Mouse (Mus musculus): Measurements from ENCODE around the gene Rad23a. TPM values are rescaled to one million over a fixed set of nuclear protein-coding genes. Genes with fewer than 3 reads are reported as not detected.

Rad23a gene
- polyA plus RNA-seq, 1 experiment from 2014 or later = 109 TPM

DNA sequence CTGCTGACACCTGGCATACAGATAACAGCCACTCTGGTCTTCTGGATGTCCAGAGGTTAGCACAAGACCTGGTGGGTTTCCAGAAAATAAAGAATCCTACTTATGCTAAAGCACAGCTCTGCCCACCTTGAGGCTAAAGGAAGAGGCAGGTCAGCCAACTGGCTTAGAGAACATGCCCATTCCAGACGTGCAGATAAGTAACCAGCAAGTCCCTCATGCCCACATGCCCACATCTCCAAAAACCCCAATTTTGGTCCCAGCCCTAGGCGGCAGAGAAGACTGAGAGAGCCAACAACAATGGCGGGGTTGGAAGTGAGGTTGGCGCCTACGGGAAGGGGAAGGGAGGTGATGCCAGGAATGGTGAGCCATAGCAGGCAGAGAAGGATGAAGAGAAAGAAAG, 51.1 kb downstream of the Rad23a start:
- H3K36me3 ChIP-seq (ENCODE audit: control insufficient read depth, insufficient read depth, low read length) = peaks cover 8% of the 10 kb centered on the region; the same call in 1 of the 2 replicates
- H3K9me3 ChIP-seq (ENCODE audit: control insufficient read depth, low read length) = no peaks in the 10 kb centered on the region
- peaks cover 75% of the 10 kb centered on the region for H3K4me1 ChIP-seq (ENCODE audit: control insufficient read depth, insufficient read depth, low read length)
- ATAC-seq (ENCODE audit: low read depth) (no peak), DNase-seq (ENCODE audit: low spot score) (no peak)
- H3K9ac ChIP-seq (ENCODE audit: low read depth, low read length) = 0 out of 2 replicates have a peak overlapping the region, but pooled peaks have one; percentile 17
- H3K4me2 ChIP-seq (ENCODE audit: low read depth, low read length) = peak overlapping the region; percentile 30
- H3K27me3 ChIP-seq (replicated peaks; ENCODE audit: control insufficient read depth, insufficient read depth, low read length) = peaks cover 45% of the 10 kb centered on the region
- H3K4me3 ChIP-seq (ENCODE audit: low read depth, low read length) = no peak overlapping the region
- peak overlapping the region; percentile 65 for H3K27ac ChIP-seq (replicated peaks; ENCODE audit: low read depth, low read length)
- WGBS = 51% methylated on average over 5 of the region's 5 CpGs

DNA sequence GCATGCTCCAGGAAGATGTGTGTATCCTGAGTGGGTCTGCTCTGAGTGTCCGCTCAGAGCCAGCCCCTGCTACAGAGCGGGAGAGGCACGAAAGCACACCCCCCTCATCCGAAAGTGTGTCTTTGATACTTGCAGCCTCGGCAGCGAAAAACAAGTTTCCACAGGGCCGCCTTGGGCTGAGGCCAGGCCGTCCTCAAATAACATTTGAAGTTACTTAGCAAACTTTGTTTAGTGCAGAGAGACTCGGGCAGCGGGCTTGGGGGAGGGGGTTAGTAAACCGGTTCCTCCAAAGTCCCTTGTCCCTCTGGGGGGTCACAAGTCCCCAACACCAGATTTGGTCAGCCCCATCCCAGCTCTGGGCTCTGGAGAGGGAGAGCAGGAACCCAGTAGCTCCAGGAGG, 51.6 kb downstream of the Rad23a start:
- H3K27me3 ChIP-seq (replicated peaks; ENCODE audit: control insufficient read depth, insufficient read depth, low read length) = peaks cover 49% of the 10 kb centered on the region
- peak overlapping the region; percentile 65 for H3K27ac ChIP-seq (replicated peaks; ENCODE audit: low read depth, low read length)
- H3K9ac ChIP-seq (ENCODE audit: low read depth, low read length) = 0 out of 2 replicates have a peak overlapping the region, but pooled peaks have one; percentile 17
- DNase-seq (ENCODE audit: low spot score) = peak; percentile 92
- H3K4me1 ChIP-seq (ENCODE audit: control insufficient read depth, insufficient read depth, low read length) = peaks cover 75% of the 10 kb centered on the region
- 0 out of 2 replicates have a peak overlapping the region, but pooled peaks have one; percentile 2 for H3K4me3 ChIP-seq (ENCODE audit: low read depth, low read length)
- H3K36me3 ChIP-seq (ENCODE audit: control insufficient read depth, insufficient read depth, low read length) = peaks cover 8% of the 10 kb centered on the region; the same call in 1 of the 2 replicates
- peak; percentile 26; the same call in 1 of the 2 replicates for ATAC-seq (ENCODE audit: low read depth)
- no peaks in the 10 kb centered on the region for H3K9me3 ChIP-seq (ENCODE audit: control insufficient read depth, low read length)
- peak overlapping the region; percentile 30 for H3K4me2 ChIP-seq (ENCODE audit: low read depth, low read length)
- 4% methylated on average over 11 of the region's 11 CpGs for WGBS

DNA sequence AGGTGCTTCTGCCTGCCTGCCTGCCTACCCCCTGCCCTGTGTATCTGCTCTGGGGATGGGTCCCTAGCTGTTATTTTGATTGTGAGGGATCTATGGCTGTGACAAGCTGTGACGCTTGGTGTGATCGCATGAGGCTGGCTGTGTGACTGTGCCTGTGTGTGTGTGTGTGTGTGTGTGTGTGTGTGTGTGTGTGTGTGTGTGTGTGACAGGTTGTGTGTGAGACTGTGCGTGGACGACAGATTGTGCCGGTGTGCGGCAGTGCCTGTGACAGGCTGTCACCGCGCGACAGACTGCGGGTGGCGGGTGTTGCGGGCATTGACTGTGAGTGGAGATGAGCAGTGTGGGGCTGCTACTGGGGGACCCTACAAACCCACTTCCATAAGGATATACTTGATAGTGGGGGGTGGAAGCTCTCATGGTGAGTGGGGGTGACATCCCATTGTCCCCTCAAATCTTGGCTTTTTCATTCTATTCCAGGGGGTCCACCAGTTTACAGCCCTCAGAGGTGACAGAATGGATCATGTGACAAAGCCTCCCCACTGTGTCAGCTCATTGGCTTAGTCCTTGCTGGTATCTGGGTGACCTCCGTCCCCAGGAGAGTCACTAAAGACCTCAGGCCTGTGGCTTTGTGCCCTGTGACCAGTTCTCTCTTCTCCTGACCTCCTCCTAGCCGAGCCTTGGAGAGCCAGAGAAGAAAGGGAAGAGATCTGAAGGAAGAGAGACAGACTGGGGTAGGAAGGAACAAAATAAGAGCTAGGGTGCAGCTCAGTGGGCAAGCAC, 52.8 kb downstream of the Rad23a start:
- WGBS = 42% methylated on average over 14 of the region's 14 CpGs
- Histone ChIP-seq H3K27me3 (replicated peaks; ENCODE audit: control insufficient read depth, insufficient read depth, low read length) (peaks cover 56% of the 10 kb centered on the region), H3K27ac (replicated peaks; ENCODE audit: low read depth, low read length) (no peak overlapping the region), H3K4me1 (ENCODE audit: control insufficient read depth, insufficient read depth, low read length) (peaks cover 80% of the 10 kb centered on the region), H3K4me3 (ENCODE audit: low read depth, low read length) (no peak overlapping the region), H3K9ac (ENCODE audit: low read depth, low read length) (no peak overlapping the region), H3K4me2 (ENCODE audit: low read depth, low read length) (no peak overlapping the region), H3K36me3 (ENCODE audit: control insufficient read depth, insufficient read depth, low read length) (0 out of 2 replicates have a peak, but pooled peaks cover 8% of the 10 kb centered on the region), H3K9me3 (ENCODE audit: control insufficient read depth, low read length) (no peaks in the 10 kb centered on the region)
- no peak for ATAC-seq (ENCODE audit: low read depth)
- no peak for DNase-seq (ENCODE audit: low spot score)

DNA sequence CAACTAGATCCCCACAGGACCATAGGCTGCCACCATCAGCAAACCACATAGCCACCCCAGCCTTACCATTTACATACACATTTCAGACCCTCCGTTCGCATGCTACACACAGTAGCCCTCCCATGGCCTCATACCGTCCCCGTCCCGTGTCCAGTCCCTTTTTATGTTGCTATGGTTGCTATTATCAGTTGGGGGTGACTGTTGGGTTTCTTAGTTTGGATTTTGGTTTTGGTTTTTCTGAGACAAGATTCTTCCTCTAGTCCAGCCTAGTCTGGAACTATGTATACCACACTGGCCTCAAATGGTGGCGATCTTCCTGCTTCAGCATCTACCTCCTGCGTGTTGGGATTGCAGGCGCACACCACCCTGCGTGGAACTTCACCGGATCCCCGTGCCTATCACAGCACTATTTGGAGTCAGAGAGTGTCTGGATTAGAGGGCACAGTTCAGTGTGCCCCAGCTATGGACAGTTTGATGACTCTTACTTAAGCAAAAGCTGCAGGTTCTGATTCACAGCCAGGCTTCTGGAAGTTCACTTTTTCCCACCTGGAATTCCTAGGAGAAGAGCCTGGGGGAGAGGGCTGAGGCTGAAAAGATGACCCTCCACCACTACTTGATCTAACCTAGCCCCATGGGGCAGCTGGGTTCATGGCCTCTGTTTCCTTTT, 53.5 kb downstream of the Rad23a start:
- Histone ChIP-seq H3K27me3 (replicated peaks; ENCODE audit: control insufficient read depth, insufficient read depth, low read length) (peaks cover 56% of the 10 kb centered on the region), H3K9ac (ENCODE audit: low read depth, low read length) (0 out of 2 replicates have a peak overlapping the region, but pooled peaks have one; percentile 17), H3K27ac (replicated peaks; ENCODE audit: low read depth, low read length) (no peak overlapping the region), H3K4me3 (ENCODE audit: low read depth, low read length) (no peak overlapping the region), H3K4me1 (ENCODE audit: control insufficient read depth, insufficient read depth, low read length) (peaks cover 88% of the 10 kb centered on the region), H3K9me3 (ENCODE audit: control insufficient read depth, low read length) (no peaks in the 10 kb centered on the region), H3K4me2 (ENCODE audit: low read depth, low read length) (peak overlapping the region; percentile 44), H3K36me3 (ENCODE audit: control insufficient read depth, insufficient read depth, low read length) (0 out of 2 replicates have a peak, but pooled peaks cover 3% of the 10 kb centered on the region)
- ATAC-seq (ENCODE audit: low read depth) = no peak
- WGBS = 25% methylated on average over 11 of the region's 11 CpGs
- no peak for DNase-seq (ENCODE audit: low spot score)

DNA sequence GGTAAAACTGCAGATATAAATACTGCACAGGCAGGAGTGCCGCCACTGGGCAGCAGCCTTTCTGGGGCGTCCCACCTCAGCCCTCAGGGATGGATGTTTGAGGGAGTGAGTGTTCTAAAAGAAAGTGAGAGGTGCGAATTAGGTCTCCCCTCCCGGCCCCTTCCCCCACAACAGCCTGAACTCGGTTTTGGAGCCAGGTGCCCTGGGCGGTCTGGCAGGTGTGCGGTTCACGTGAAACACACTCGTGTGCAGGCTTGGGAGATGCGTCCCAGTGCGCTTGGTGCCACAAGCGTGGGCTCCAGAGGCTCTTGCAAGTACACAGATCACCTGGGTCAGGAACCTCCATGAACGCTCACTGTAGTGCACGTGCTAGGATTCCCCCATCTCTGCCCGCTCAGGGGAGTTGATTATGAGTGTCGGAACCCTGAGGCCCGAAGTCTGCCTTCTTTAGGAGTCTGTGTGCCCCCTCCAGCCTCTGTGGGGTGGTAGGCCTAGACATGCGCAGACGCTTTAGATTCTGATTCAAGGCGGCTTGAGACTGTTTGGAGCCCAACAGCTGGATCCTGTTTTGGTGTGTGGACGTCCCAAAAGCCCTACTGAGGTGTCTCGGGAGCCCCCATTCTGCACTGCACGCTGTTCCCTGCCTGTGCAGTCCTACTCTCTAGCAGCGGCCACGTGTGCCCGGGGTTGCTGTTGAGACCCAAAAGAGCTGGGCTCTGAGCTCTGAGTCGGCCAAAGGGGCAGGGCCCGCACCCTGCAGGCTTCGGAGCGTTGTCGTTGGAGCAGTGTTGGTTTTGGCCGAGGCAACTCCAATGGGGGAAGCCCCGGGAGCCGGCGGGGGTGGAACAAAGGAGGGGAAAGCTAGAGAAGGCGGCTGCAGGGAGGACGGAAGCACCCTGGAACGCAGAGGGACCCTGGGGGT, 54.4 kb downstream of the Rad23a start:
- ATAC-seq (ENCODE audit: low read depth) (0 out of 2 replicates have a peak, but pooled peaks have one; percentile 24), DNase-seq (ENCODE audit: low spot score) (peak; percentile 51)
- Histone ChIP-seq H3K9ac (ENCODE audit: low read depth, low read length) (peak overlapping the region; percentile 17; the same call in 1 of the 2 replicates), H3K4me1 (ENCODE audit: control insufficient read depth, insufficient read depth, low read length) (peaks cover 96% of the 10 kb centered on the region), H3K4me2 (ENCODE audit: low read depth, low read length) (peak overlapping the region; percentile 44), H3K36me3 (ENCODE audit: control insufficient read depth, insufficient read depth, low read length) (no peaks in the 10 kb centered on the region), H3K4me3 (ENCODE audit: low read depth, low read length) (peak overlapping the region; percentile 14; the same call in 1 of the 2 replicates), H3K9me3 (ENCODE audit: control insufficient read depth, low read length) (no peaks in the 10 kb centered on the region), H3K27ac (replicated peaks; ENCODE audit: low read depth, low read length) (no peak overlapping the region; the same call in 1 of the 2 replicates), H3K27me3 (replicated peaks; ENCODE audit: control insufficient read depth, insufficient read depth, low read length) (peaks cover 62% of the 10 kb centered on the region)
- 18% methylated on average over 36 of the region's 38 CpGs for WGBS

DNA sequence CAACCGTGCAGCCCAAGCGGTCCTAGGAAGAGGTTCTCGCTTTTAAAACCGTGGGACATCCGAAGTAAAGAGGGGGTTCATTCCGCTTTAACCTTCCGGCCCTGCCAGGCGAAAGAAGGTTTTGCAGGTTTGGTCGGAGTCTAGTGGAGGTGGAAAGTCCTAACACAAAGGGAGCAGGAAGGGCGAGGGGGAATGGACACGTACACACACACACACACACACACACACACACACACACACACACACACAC, 55.0 kb downstream of the Rad23a start:
- Histone ChIP-seq H3K4me3 (ENCODE audit: low read depth, low read length) (peak overlapping the region; percentile 26; the same call in 1 of the 2 replicates), H3K4me2 (ENCODE audit: low read depth, low read length) (peak overlapping the region; percentile 44; the same call in 1 of the 2 replicates), H3K9ac (ENCODE audit: low read depth, low read length) (no peak overlapping the region), H3K27me3 (replicated peaks; ENCODE audit: control insufficient read depth, insufficient read depth, low read length) (peaks cover 64% of the 10 kb centered on the region), H3K9me3 (ENCODE audit: control insufficient read depth, low read length) (no peaks in the 10 kb centered on the region), H3K36me3 (ENCODE audit: control insufficient read depth, insufficient read depth, low read length) (no peaks in the 10 kb centered on the region), H3K27ac (replicated peaks; ENCODE audit: low read depth, low read length) (no peak overlapping the region), H3K4me1 (ENCODE audit: control insufficient read depth, insufficient read depth, low read length) (peaks cover 95% of the 10 kb centered on the region)
- whole genome bisulfite sequencing = 38% methylated on average over 11 of the region's 11 CpGs
- DNase-seq (ENCODE audit: low spot score) = no peak
- no peak for ATAC-seq (ENCODE audit: low read depth)

DNA sequence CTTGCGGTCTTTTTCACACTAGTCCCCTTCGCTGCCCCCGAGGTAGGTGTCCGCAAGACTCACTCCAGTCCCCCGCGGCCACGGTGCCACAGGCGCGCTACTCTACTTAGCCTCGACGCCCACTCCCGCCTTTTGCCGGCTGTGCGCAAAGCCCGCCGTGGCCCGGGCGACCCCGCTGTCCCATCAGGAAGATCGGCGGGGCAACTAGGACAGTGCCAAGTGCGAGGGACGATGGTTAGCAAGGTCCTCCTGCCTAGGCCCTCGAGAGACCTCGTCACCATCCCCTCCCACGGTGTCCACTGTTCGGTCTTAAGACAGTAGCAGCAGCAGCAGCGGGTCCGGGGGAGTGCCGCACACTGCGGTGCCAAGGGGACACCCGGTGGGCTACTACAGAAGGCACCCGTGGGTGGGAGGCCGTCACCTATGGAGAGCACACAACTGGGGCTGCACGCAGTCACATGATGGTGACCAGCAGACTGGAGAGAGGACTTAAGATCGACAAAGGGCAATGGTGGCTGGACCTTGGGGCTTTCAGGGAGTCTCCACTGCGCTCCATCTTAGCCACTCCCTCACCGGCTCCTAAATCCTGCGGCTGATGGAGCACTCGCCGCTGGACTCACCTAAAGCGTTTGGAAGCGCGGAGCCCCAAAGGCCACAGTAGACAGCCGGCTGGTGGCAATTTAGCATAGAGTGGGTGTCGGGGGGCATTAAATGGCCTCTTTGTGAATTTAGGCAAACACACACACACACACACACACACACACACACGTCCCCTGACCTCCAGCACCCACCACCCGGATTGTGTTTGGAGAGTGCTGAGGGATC, 55.6 kb downstream of the Rad23a start:
- Histone ChIP-seq H3K9me3 (ENCODE audit: control insufficient read depth, low read length) (no peaks in the 10 kb centered on the region), H3K4me3 (ENCODE audit: low read depth, low read length) (peak overlapping the region; percentile 26), H3K27ac (replicated peaks; ENCODE audit: low read depth, low read length) (no peak overlapping the region), H3K4me2 (ENCODE audit: low read depth, low read length) (peak overlapping the region; percentile 44), H3K27me3 (replicated peaks; ENCODE audit: control insufficient read depth, insufficient read depth, low read length) (peaks cover 64% of the 10 kb centered on the region), H3K36me3 (ENCODE audit: control insufficient read depth, insufficient read depth, low read length) (no peaks in the 10 kb centered on the region), H3K4me1 (ENCODE audit: control insufficient read depth, insufficient read depth, low read length) (peaks cover 95% of the 10 kb centered on the region), H3K9ac (ENCODE audit: low read depth, low read length) (peak overlapping the region; percentile 40; the same call in 1 of the 2 replicates)
- ATAC-seq (ENCODE audit: low read depth) (no peak), DNase-seq (ENCODE audit: low spot score) (no peak)
- WGBS = 11% methylated on average over 45 of the region's 48 CpGs

Measured in embryonic facial prominence, embryonic 14.5 days (tissue).